Mouse (Mus musculus) liver, postnatal 0 days (tissue): ENCODE measurements around the gene Dppa5a.

Experiments used
- CTCF ChIP-seq: sonication (generic); IDR thresholded peaks from 2 replicates; pipeline ENCODE4 v1.5.1; 2016; ENCODE audit warnings: antibody characterized with exemption, low read depth
- EP300 ChIP-seq: IDR thresholded peaks from 2 replicates; pipeline ENCODE4 v1.6.1; 2016; ENCODE audit warnings: antibody characterized with exemption, low read depth, mild to moderate bottlenecking

GRCm38 (mm10) chr9:78386947-78387346 lies 19.0 kb upstream of the Dppa5a start:
- no peak for TF ChIP-seq CTCF
- TF ChIP-seq EP300 = no peak
